22 mouse cellular contexts compared by ENCODE assay signal in genomic region chr14:97086363-97087309, GRCm38 (mm10).
DNase-seq lines count a peak whose midpoint lies in the region; ATAC-seq lines count a peak whose summit lies in the region.
"Had no signal": no experiment of that assay in that cellular context is flagged by ENCODE, and none has a peak within 500 bp of the region (broad histone marks: within the 10 kb centered on the region; RNA-seq: fewer than 3 reads in every experiment).

No protein-coding gene starts in this region.

- H3K27me3 ChIP-seq in hindbrain, embryonic 11.5 days (ENCODE audit: control insufficient read depth, insufficient read depth, low read length) = no peaks in the 10 kb centered on the region
- H3K27me3 ChIP-seq in hindbrain, embryonic 16.5 days (replicated peaks; ENCODE audit: control insufficient read depth, insufficient read depth, low read length) = no peaks in the 10 kb centered on the region
- H3K27me3 ChIP-seq in embryonic facial prominence, embryonic 14.5 days (replicated peaks; ENCODE audit: control insufficient read depth, insufficient read depth, low read length) = no peaks in the 10 kb centered on the region
- no peaks in the 10 kb centered on the region for H3K27me3 ChIP-seq in midbrain, embryonic 14.5 days (ENCODE audit: control insufficient read depth, insufficient read depth, low read length)
- H3K27me3 ChIP-seq: embryonic facial prominence, embryonic 12.5 days; liver, embryonic 15.5 days had no signal

- no peaks in the 10 kb centered on the region for H3K36me3 ChIP-seq in hindbrain, embryonic 11.5 days (ENCODE audit: control insufficient read depth, insufficient read depth, low read length)
- no peaks in the 10 kb centered on the region for H3K36me3 ChIP-seq in hindbrain, embryonic 16.5 days (ENCODE audit: control insufficient read depth, insufficient read depth, low read length)
- H3K36me3 ChIP-seq in embryonic facial prominence, embryonic 14.5 days (ENCODE audit: control insufficient read depth, insufficient read depth, low read length) = no peaks in the 10 kb centered on the region
- H3K36me3 ChIP-seq in midbrain, embryonic 14.5 days (ENCODE audit: control insufficient read depth, insufficient read depth, low read length) = no peaks in the 10 kb centered on the region
- H3K36me3 ChIP-seq: embryonic facial prominence, embryonic 12.5 days; liver, embryonic 15.5 days had no signal

- 63% methylated on average over 5 of the region's 5 CpGs for WGBS in hindbrain, embryonic 11.5 days
- WGBS in hindbrain, embryonic 16.5 days = 40% methylated on average over 5 of the region's 5 CpGs
- WGBS in embryonic facial prominence, embryonic 14.5 days = 49% methylated on average over 5 of the region's 5 CpGs
- WGBS in midbrain, embryonic 14.5 days = 25% methylated on average over 5 of the region's 5 CpGs

- H3K9me3 ChIP-seq in hindbrain, embryonic 11.5 days (ENCODE audit: control insufficient read depth, low read length) = no peaks in the 10 kb centered on the region
- no peaks in the 10 kb centered on the region for H3K9me3 ChIP-seq in hindbrain, embryonic 16.5 days (ENCODE audit: control insufficient read depth, low read length)
- H3K9me3 ChIP-seq in embryonic facial prominence, embryonic 14.5 days (ENCODE audit: control insufficient read depth, low read length) = no peaks in the 10 kb centered on the region
- H3K9me3 ChIP-seq in midbrain, embryonic 14.5 days (ENCODE audit: control insufficient read depth, low read length) = no peaks in the 10 kb centered on the region
- H3K9me3 ChIP-seq: embryonic facial prominence, embryonic 12.5 days; liver, embryonic 15.5 days had no signal

- H3K4me1 ChIP-seq in hindbrain, embryonic 11.5 days (replicated peaks; ENCODE audit: control insufficient read depth, insufficient read depth, low read length) = no peaks in the 10 kb centered on the region
- no peaks in the 10 kb centered on the region for H3K4me1 ChIP-seq in hindbrain, embryonic 16.5 days (ENCODE audit: control insufficient read depth, insufficient read depth, low read depth, low read length)
- H3K4me1 ChIP-seq in embryonic facial prominence, embryonic 14.5 days (ENCODE audit: control insufficient read depth, insufficient read depth, low read length) = no peaks in the 10 kb centered on the region
- H3K4me1 ChIP-seq in midbrain, embryonic 14.5 days (ENCODE audit: control insufficient read depth, insufficient read depth, low read length) = peaks cover 8% of the 10 kb centered on the region; the same call in 1 of the 2 replicates
- H3K4me1 ChIP-seq: embryonic facial prominence, embryonic 12.5 days; liver, embryonic 15.5 days had no signal

- ATAC-seq in hindbrain, embryonic 11.5 days (ENCODE audit: low FRiP score) = peak; percentile 49; the same call in 1 of the 2 replicates
- no peak for ATAC-seq in hindbrain, embryonic 16.5 days
- ATAC-seq in embryonic facial prominence, embryonic 14.5 days (ENCODE audit: low read depth) = no peak
- peak; percentile 46; the same call in 1 of the 2 replicates for ATAC-seq in midbrain, embryonic 14.5 days (ENCODE audit: low FRiP score, low TSS enrichment)
- no peak for ATAC-seq in frontal cortex, adult (ENCODE audit: low TSS enrichment)
- ATAC-seq: inflammation-experienced regulatory T-cells, adult 6 months had no signal

- no peak overlapping the region for H3K9ac ChIP-seq in hindbrain, embryonic 11.5 days (ENCODE audit: low read depth, low read length)
- no peak overlapping the region for H3K9ac ChIP-seq in hindbrain, embryonic 16.5 days (ENCODE audit: low read depth, low read length)
- no peak overlapping the region for H3K9ac ChIP-seq in embryonic facial prominence, embryonic 14.5 days (ENCODE audit: low read depth, low read length)
- no peak overlapping the region for H3K9ac ChIP-seq in midbrain, embryonic 14.5 days (replicated peaks; ENCODE audit: low read length)
- H3K9ac ChIP-seq: embryonic facial prominence, embryonic 12.5 days; liver, embryonic 15.5 days had no signal

- H3K27ac ChIP-seq in hindbrain, embryonic 11.5 days (ENCODE audit: low read depth, low read length) = no peak overlapping the region
- no peak overlapping the region for H3K27ac ChIP-seq in hindbrain, embryonic 16.5 days (ENCODE audit: low read depth, low read length)
- no peak overlapping the region for H3K27ac ChIP-seq in embryonic facial prominence, embryonic 14.5 days (replicated peaks; ENCODE audit: low read depth, low read length)
- H3K27ac ChIP-seq in midbrain, embryonic 14.5 days (replicated peaks; ENCODE audit: low read depth, low read length) = no peak overlapping the region
- H3K27ac ChIP-seq: embryonic facial prominence, embryonic 12.5 days; left cerebral cortex, adult 2 months; liver, embryonic 15.5 days had no signal

- DNase-seq in hindbrain, embryonic 11.5 days (ENCODE audit: low spot score) = no peak
- DNase-seq in embryonic facial prominence, embryonic 14.5 days (ENCODE audit: low spot score) = peak; percentile 65
- DNase-seq in forelimb bud, embryonic 11.5 days (ENCODE audit: low read depth, low spot score) = peak; percentile 74
- DNase-seq in midbrain, embryonic 14.5 days = no peak
- DNase-seq in right cerebral cortex, postnatal 14 days = no peak
- DNase-seq in thymus, postnatal 25 days = no peak
- DNase-seq: adrenal gland, postnatal 36 days; cerebellum, adult 18-20 months; cerebellum, postnatal 36 days; heart, adult 18-20 months; heart, postnatal 4 days; kidney, adult 8-10 months; kidney, postnatal 36 days; left cerebral cortex, postnatal 4 days; right cerebral cortex, adult 18-20 months; thymus, postnatal 14 days had no signal

- H3K4me2 ChIP-seq in hindbrain, embryonic 11.5 days (replicated peaks; ENCODE audit: low read depth, low read length) = no peak overlapping the region
- no peak overlapping the region for H3K4me2 ChIP-seq in hindbrain, embryonic 16.5 days (ENCODE audit: low read length)
- no peak overlapping the region for H3K4me2 ChIP-seq in embryonic facial prominence, embryonic 14.5 days (ENCODE audit: low read depth, low read length)
- H3K4me2 ChIP-seq in midbrain, embryonic 14.5 days (ENCODE audit: low read length) = no peak overlapping the region
- H3K4me2 ChIP-seq: embryonic facial prominence, embryonic 12.5 days; liver, embryonic 15.5 days had no signal

- no peak overlapping the region for H3K4me3 ChIP-seq in hindbrain, embryonic 11.5 days (ENCODE audit: low read depth, low read length)
- H3K4me3 ChIP-seq in hindbrain, embryonic 16.5 days (ENCODE audit: low read length) = no peak overlapping the region
- H3K4me3 ChIP-seq in embryonic facial prominence, embryonic 14.5 days (ENCODE audit: low read depth, low read length) = no peak overlapping the region
- no peak overlapping the region for H3K4me3 ChIP-seq in midbrain, embryonic 14.5 days (replicated peaks; ENCODE audit: low read depth, low read length)
- H3K4me3 ChIP-seq: embryonic facial prominence, embryonic 12.5 days; left cerebral cortex, adult 2 months; liver, embryonic 15.5 days had no signal

Comparison
In these comparisons a context has a peak if more than half of its experiments do, and no peak if none do; other contexts are left out.
1. ATAC-seq: peak in hindbrain, embryonic 11.5 days (single experiment) and midbrain, embryonic 14.5 days (single experiment); none in hindbrain, embryonic 16.5 days (single experiment), embryonic facial prominence, embryonic 14.5 days (single experiment) and frontal cortex, adult (single experiment).
2. DNase-seq: peak in embryonic facial prominence, embryonic 14.5 days (single experiment) and forelimb bud, embryonic 11.5 days (single experiment); none in hindbrain, embryonic 11.5 days (single experiment), midbrain, embryonic 14.5 days (single experiment), right cerebral cortex, postnatal 14 days (single experiment) and thymus, postnatal 25 days (single experiment).